Mouse (Mus musculus): Measurements from ENCODE around the gene Tekt1. TPM values are rescaled to one million over a fixed set of nuclear protein-coding genes. Genes with fewer than 3 reads are reported as not detected.

Gene Tekt1
- total RNA-seq (2017) = not detected in 3 replicates

- ATAC-seq (replicated peaks; ENCODE audit: insufficient number of reproducible peaks, low FRiP score, low TSS enrichment, poor library complexity, severe bottlenecking) = no peak
Observed at GRCm38 (mm10) chr11:72362347-72362741, at the start of gene Tekt1. Gene Tekt1, minus strand, starts transcription at chr11:72362442.

GRCm38 (mm10) chr11:72411945-72412344 lies 49.7 kb upstream of the Tekt1 start:
- no peak for ATAC-seq (replicated peaks; ENCODE audit: insufficient number of reproducible peaks, low FRiP score, low TSS enrichment, poor library complexity, severe bottlenecking)

DNA sequence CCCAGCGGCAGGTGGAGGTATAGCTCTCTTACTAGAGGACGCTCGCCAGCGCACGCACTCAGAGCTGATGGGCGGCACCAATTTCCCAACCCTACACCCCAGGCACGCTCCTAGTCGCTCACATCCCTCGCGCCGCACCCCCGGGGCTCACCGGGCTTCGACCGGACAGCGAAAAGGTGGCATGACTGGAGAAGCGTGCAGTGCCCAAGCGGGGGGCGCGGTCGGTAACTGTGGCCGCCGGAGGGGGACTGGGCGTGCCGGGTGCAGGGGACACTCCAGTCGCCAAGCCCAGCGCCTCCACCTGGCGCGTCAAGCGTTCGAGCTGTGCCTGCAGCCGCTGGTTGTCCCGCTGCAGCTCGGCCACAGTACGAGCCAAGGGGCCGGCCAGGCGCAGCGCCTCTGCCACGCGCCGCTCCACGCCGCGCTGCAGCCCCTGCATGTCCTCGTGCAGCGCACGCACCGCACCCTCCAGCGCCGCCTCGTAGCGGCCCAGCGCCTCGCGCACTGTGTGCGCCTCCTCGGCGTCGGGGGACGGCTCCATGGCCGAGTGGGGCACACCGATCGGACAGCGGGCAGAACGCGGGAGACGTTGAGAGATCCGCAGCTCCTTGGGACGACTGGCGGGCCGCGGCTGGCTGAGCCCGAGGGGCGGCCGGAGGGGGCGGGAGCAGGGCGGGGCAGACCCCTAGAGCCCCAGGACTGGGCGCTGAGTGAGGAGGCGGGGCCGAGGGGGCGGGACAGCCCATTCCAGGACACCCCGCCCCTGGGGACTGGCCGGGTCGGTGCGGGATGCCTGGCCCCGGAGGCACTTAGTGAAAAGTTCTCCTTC lies 49.1 kb upstream of the Tekt1 start, which contains the start of gene Smtnl2:
TSS of gene Smtnl2 (minus strand) at position 621 of the 829 bp plus-strand sequence.
- no peak for ATAC-seq (replicated peaks; ENCODE audit: insufficient number of reproducible peaks, low FRiP score, low TSS enrichment, poor library complexity, severe bottlenecking)

GRCm38 (mm10) chr11:72410521-72411092 lies 48.4 kb upstream of the Tekt1 start:
- ATAC-seq (replicated peaks; ENCODE audit: insufficient number of reproducible peaks, low FRiP score, low TSS enrichment, poor library complexity, severe bottlenecking) = no peak

DNA sequence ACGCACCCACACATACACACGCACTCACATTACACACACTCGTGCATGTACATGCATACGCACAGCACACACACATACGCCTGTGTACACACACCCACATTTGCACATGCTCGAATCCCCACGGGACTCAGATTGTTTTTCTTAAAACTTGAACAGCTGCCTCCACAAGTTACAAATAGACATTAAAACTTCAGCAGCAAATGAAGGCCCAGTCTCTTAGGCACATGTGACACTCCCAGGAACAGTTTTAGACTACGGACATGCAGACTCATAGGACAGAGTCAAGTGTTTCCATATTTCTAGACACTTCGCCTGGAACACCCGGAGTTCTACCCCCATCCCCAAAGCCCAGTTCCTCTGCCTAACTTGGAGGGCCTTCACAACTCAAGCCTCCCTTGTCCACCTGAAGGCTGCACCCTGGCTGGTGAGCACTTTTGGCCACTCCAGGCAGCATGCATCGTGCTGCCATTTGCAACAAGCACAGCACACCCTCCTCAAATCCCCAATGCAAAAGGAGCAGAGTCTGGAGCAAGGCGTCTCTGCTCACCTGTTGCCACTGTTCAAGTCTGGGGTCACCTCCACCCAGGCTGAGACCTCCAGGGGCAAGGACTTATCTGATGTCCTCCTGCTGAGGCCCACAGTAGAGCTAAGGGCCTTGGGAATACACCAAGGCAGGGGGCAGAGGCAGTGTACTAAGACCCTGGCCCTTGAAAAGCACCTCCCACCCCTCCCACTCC lies 47.6 kb upstream of the Tekt1 start:
- no peak for ATAC-seq (replicated peaks; ENCODE audit: insufficient number of reproducible peaks, low FRiP score, low TSS enrichment, poor library complexity, severe bottlenecking)

GRCm38 (mm10) chr11:72408451-72409170 lies 46.4 kb upstream of the Tekt1 start:
- no peak for ATAC-seq (replicated peaks; ENCODE audit: insufficient number of reproducible peaks, low FRiP score, low TSS enrichment, poor library complexity, severe bottlenecking)

DNA sequence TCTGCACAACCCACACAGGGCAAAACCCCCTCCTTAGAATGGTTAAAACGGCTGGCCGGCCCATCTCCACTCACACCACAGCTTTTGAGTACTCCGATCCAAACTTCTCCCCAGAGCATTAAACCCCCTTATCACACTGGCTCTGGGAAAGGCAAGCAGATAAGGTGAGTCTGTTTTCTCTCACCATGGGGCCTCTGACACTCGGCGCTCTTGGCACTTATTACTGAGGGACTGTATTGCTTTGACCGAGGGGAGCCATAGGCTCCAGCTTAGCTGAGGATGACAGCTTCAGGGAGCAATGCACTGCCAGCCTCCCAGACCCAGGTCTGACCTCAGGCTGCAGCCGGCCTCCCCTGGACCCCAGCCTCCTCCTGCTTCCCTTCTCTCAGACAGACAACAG lies 45.3 kb upstream of the Tekt1 start:
- no peak for ATAC-seq (replicated peaks; ENCODE audit: insufficient number of reproducible peaks, low FRiP score, low TSS enrichment, poor library complexity, severe bottlenecking)

GRCm38 (mm10) chr11:72407081-72407480 lies 44.8 kb upstream of the Tekt1 start:
- no peak for ATAC-seq (replicated peaks; ENCODE audit: insufficient number of reproducible peaks, low FRiP score, low TSS enrichment, poor library complexity, severe bottlenecking)

DNA sequence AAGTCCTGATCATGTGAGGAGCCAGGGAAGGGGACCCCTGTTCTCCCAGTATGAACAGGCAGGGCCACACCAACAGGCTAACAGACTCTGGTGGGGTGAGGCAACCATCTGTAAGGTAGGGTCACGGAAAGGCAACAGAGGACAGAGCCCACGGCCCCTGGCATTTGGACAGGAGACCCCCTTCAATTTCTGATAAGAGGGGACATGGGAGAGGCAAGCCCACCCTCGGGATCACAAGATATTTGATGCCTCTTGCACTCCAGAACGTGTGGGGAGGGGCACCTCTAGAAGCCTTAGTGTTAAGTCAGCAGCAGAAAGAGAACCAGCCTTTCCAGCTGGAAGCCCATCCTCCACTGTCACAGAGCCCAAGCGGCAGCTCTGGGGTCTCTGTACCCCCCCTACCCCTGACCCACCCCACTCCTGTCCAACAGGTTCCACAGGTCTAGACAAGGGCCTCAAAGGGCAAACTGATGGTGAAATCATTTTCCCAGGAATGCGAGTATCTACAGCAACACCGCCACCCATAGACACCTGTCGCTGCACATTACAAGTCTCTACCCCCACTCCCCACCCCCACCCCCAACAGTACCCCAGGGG lies 43.9 kb upstream of the Tekt1 start:
- ATAC-seq (replicated peaks; ENCODE audit: insufficient number of reproducible peaks, low FRiP score, low TSS enrichment, poor library complexity, severe bottlenecking) = no peak

DNA sequence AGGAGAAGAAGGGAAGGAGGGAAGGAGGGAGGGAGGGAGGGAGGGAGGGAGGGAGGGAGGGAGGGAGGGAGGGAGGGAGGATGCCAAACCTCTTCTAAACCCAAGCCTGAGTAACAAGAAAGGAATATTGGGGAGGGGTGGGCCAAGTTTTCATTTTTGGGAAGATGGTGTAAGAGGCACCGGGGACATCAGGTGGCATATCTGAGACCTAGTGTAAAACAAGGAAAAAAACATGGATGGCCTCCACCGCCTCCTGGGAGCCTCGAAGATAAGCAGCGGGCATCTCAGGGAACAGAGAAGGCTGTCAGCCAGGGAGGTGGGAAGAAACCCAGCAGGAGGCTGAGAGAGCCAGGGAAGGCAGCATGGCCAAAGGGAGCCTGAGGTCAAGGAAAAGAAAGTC lies 43.3 kb upstream of the Tekt1 start:
- ATAC-seq (replicated peaks; ENCODE audit: insufficient number of reproducible peaks, low FRiP score, low TSS enrichment, poor library complexity, severe bottlenecking) = no peak

- no peak for ATAC-seq (replicated peaks; ENCODE audit: insufficient number of reproducible peaks, low FRiP score, low TSS enrichment, poor library complexity, severe bottlenecking)
Observed at GRCm38 (mm10) chr11:72402969-72403368, 40.7 kb upstream of the Tekt1 start.

GRCm38 (mm10) chr11:72402017-72402416 lies 39.8 kb upstream of the Tekt1 start:
- no peak for ATAC-seq (replicated peaks; ENCODE audit: insufficient number of reproducible peaks, low FRiP score, low TSS enrichment, poor library complexity, severe bottlenecking)

DNA sequence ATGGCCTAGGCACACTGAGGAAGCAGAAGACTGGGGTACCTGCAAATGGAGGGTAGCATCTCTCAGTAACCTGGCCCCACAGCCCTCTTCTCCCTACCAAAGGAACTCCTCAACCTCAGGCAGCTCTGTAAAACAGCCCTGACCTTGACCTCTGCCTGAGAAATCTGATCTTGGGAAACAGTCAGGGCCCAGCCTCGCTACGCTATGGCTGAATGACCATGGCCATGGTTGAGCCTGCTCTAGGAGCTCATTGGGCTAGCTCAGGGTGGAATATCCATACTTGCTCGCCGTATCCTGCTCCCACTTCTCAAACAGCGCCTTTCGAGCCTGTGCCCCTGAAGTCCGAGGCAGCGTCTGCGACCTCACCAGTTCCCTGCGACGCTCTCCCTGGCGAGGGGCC lies 38.8 kb upstream of the Tekt1 start:
- no peak for ATAC-seq (replicated peaks; ENCODE audit: insufficient number of reproducible peaks, low FRiP score, low TSS enrichment, poor library complexity, severe bottlenecking)

GRCm38 (mm10) chr11:72397811-72398525 lies 35.7 kb upstream of the Tekt1 start:
- no peak for ATAC-seq (replicated peaks; ENCODE audit: insufficient number of reproducible peaks, low FRiP score, low TSS enrichment, poor library complexity, severe bottlenecking)

DNA sequence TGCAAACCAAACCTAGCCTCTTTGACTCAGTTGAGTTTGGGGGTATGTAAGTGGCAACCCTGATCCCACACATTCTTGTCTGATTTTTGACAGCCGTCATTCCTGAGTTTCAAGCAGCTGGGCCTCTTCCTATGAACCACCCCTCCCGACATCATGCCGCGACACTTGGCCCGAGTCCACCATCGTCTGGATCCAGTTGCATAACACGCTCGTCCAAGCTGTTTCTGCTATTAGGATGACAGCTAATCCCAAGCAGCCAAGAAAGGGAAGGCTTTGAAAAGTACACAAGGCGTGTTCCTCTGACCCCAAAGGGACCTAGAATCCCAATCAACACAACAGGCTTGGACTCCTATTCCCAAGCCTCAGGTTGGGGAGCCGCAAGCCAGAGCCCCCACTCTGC lies 34.8 kb upstream of the Tekt1 start:
- no peak for ATAC-seq (replicated peaks; ENCODE audit: insufficient number of reproducible peaks, low FRiP score, low TSS enrichment, poor library complexity, severe bottlenecking)

GRCm38 (mm10) chr11:72396621-72397020 lies 34.4 kb upstream of the Tekt1 start:
- ATAC-seq (replicated peaks; ENCODE audit: insufficient number of reproducible peaks, low FRiP score, low TSS enrichment, poor library complexity, severe bottlenecking) = no peak

GRCm38 (mm10) chr11:72395652-72396051 lies 33.4 kb upstream of the Tekt1 start:
- ATAC-seq (replicated peaks; ENCODE audit: insufficient number of reproducible peaks, low FRiP score, low TSS enrichment, poor library complexity, severe bottlenecking) = no peak

DNA sequence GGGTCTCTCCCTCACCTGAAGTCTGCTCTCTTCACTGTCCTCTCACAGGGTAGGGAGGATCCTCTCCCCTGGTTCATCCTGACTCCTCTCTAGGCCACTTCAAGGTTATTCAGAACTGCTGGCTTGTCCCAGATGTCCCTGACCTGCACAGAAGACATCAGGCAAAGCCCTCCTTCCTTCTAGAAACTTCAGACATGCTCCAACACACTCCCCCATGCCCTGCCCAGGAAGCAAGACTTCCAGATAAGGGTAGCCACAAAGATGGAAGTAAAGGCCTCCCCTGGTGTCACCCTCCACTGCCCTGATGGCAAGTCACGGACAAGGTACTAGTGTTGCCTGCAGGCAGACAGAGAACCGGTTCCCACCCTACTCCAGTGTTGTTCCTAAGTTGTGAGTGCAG lies 32.5 kb upstream of the Tekt1 start:
- no peak for ATAC-seq (replicated peaks; ENCODE audit: insufficient number of reproducible peaks, low FRiP score, low TSS enrichment, poor library complexity, severe bottlenecking)

Measured in monocyte, adult 5-6 weeks (primary cell).